Mouse (Mus musculus): ENCODE data around the gene Pde8b. TPM values are rescaled to one million over a fixed set of nuclear protein-coding genes. Genes with fewer than 3 reads are reported as not detected.
A peak's percentile ranks its signal among the peaks of the same experiment; 100 is the strongest.

The Pde8b gene
- polyA plus RNA-seq, 1 experiment from 2014 or later, result 2.5 TPM

GRCm38 (mm10) chr13:95040140-95040738, 209.9 kb downstream of the Pde8b start:
- Histone ChIP-seq H3K9ac (ENCODE audit: low read length) (no peak overlapping the region), H3K27ac (replicated peaks) (no peak overlapping the region), H3K4me3 (ENCODE audit: low read depth, low read length) (no peak overlapping the region), H3K4me2 (replicated peaks; ENCODE audit: low read depth) (no peak overlapping the region), H3K9me3 (ENCODE audit: control insufficient read depth, low read length) (no peaks in the 10 kb centered on the region), H3K36me3 (ENCODE audit: control insufficient read depth, insufficient read depth, low read length) (no peaks in the 10 kb centered on the region), H3K27me3 (ENCODE audit: control insufficient read depth, insufficient read depth, low read length) (no peaks in the 10 kb centered on the region), H3K4me1 (replicated peaks; ENCODE audit: control insufficient read depth, insufficient read depth) (no peaks in the 10 kb centered on the region)
- DNase-seq (ENCODE audit: low spot score), result no peak
- 79% methylated on average over 9 of the region's 9 CpGs for WGBS
- no peak for TF ChIP-seq CTCF (IDR thresholded peaks at IDR 0.05; ENCODE audit: low read depth)
- ATAC-seq (ENCODE audit: low FRiP score, low TSS enrichment), result no peak

GRCm38 (mm10) chr13:95038200-95038599, 211.9 kb downstream of the Pde8b start:
- DNase-seq (ENCODE audit: low spot score) (no peak), ATAC-seq (ENCODE audit: low FRiP score, low TSS enrichment) (no peak)
- Histone ChIP-seq H3K4me1 (replicated peaks; ENCODE audit: control insufficient read depth, insufficient read depth) (no peaks in the 10 kb centered on the region), H3K4me3 (ENCODE audit: low read depth, low read length) (no peak overlapping the region), H3K4me2 (replicated peaks; ENCODE audit: low read depth) (no peak overlapping the region), H3K27me3 (ENCODE audit: control insufficient read depth, insufficient read depth, low read length) (no peaks in the 10 kb centered on the region), H3K27ac (replicated peaks) (no peak overlapping the region), H3K36me3 (ENCODE audit: control insufficient read depth, insufficient read depth, low read length) (no peaks in the 10 kb centered on the region), H3K9me3 (ENCODE audit: control insufficient read depth, low read length) (no peaks in the 10 kb centered on the region), H3K9ac (ENCODE audit: low read length) (no peak overlapping the region)
- no peak for TF ChIP-seq CTCF (IDR thresholded peaks at IDR 0.05; ENCODE audit: low read depth)
- TF ChIP-seq EP300 (optimal IDR thresholded peaks at IDR 0.05), result no peak
- 32% methylated on average over 4 of the region's 4 CpGs for WGBS

GRCm38 (mm10) chr13:95034715-95035114, 215.4 kb downstream of the Pde8b start:
- Histone ChIP-seq H3K9me3 (ENCODE audit: control insufficient read depth, low read length) (no peaks in the 10 kb centered on the region), H3K4me3 (ENCODE audit: low read depth, low read length) (no peak overlapping the region), H3K27me3 (ENCODE audit: control insufficient read depth, insufficient read depth, low read length) (no peaks in the 10 kb centered on the region), H3K36me3 (ENCODE audit: control insufficient read depth, insufficient read depth, low read length) (no peaks in the 10 kb centered on the region), H3K4me2 (replicated peaks; ENCODE audit: low read depth) (no peak overlapping the region), H3K9ac (ENCODE audit: low read length) (no peak overlapping the region), H3K4me1 (replicated peaks; ENCODE audit: control insufficient read depth, insufficient read depth) (no peaks in the 10 kb centered on the region), H3K27ac (replicated peaks) (no peak overlapping the region)
- 60% methylated on average over 2 of the region's 2 CpGs for WGBS
- no peak for TF ChIP-seq EP300 (optimal IDR thresholded peaks at IDR 0.05)
- no peak for TF ChIP-seq CTCF (IDR thresholded peaks at IDR 0.05; ENCODE audit: low read depth)
- DNase-seq (ENCODE audit: low spot score) (no peak), ATAC-seq (ENCODE audit: low FRiP score, low TSS enrichment) (no peak)

- Histone ChIP-seq H3K27ac (replicated peaks) (no peak overlapping the region), H3K27me3 (ENCODE audit: control insufficient read depth, insufficient read depth, low read length) (no peaks in the 10 kb centered on the region), H3K9me3 (ENCODE audit: control insufficient read depth, low read length) (no peaks in the 10 kb centered on the region), H3K9ac (ENCODE audit: low read length) (no peak overlapping the region), H3K4me2 (replicated peaks; ENCODE audit: low read depth) (no peak overlapping the region), H3K4me1 (replicated peaks; ENCODE audit: control insufficient read depth, insufficient read depth) (no peaks in the 10 kb centered on the region), H3K4me3 (ENCODE audit: low read depth, low read length) (no peak overlapping the region), H3K36me3 (ENCODE audit: control insufficient read depth, insufficient read depth, low read length) (no peaks in the 10 kb centered on the region)
- 66% methylated on average over 9 of the region's 9 CpGs for WGBS
- DNase-seq (ENCODE audit: low spot score) (no peak), ATAC-seq (ENCODE audit: low FRiP score, low TSS enrichment) (no peak)
- TF ChIP-seq CTCF (IDR thresholded peaks at IDR 0.05; ENCODE audit: low read depth) (no peak), EP300 (optimal IDR thresholded peaks at IDR 0.05) (no peak)
Measured at GRCm38 (mm10) chr13:95034094-95034493, 216.0 kb downstream of the Pde8b start.

GRCm38 (mm10) chr13:95032973-95033372, 217.2 kb downstream of the Pde8b start:
- H3K4me1 ChIP-seq (replicated peaks; ENCODE audit: control insufficient read depth, insufficient read depth), result no peaks in the 10 kb centered on the region
- no peak overlapping the region for H3K9ac ChIP-seq (ENCODE audit: low read length)
- H3K27ac ChIP-seq (replicated peaks), result no peak overlapping the region
- peak; percentile 74 for ATAC-seq (ENCODE audit: low FRiP score, low TSS enrichment)
- DNase-seq (ENCODE audit: low spot score), result no peak
- H3K27me3 ChIP-seq (ENCODE audit: control insufficient read depth, insufficient read depth, low read length), result no peaks in the 10 kb centered on the region
- 77% methylated on average over 6 of the region's 6 CpGs for WGBS
- no peak for TF ChIP-seq CTCF (IDR thresholded peaks at IDR 0.05; ENCODE audit: low read depth)
- TF ChIP-seq EP300 (optimal IDR thresholded peaks at IDR 0.05), result no peak
- no peaks in the 10 kb centered on the region for H3K9me3 ChIP-seq (ENCODE audit: control insufficient read depth, low read length)
- no peak overlapping the region for H3K4me2 ChIP-seq (replicated peaks; ENCODE audit: low read depth)
- H3K36me3 ChIP-seq (ENCODE audit: control insufficient read depth, insufficient read depth, low read length), result peaks cover 4% of the 10 kb centered on the region; the same call in 1 of the 2 replicates
- H3K4me3 ChIP-seq (ENCODE audit: low read depth, low read length), result no peak overlapping the region

GRCm38 (mm10) chr13:95032127-95032831, 217.9 kb downstream of the Pde8b start:
- Histone ChIP-seq H3K4me2 (replicated peaks; ENCODE audit: low read depth) (no peak overlapping the region), H3K9me3 (ENCODE audit: control insufficient read depth, low read length) (no peaks in the 10 kb centered on the region), H3K4me3 (ENCODE audit: low read depth, low read length) (no peak overlapping the region), H3K4me1 (replicated peaks; ENCODE audit: control insufficient read depth, insufficient read depth) (no peaks in the 10 kb centered on the region), H3K36me3 (ENCODE audit: control insufficient read depth, insufficient read depth, low read length) (peaks cover 5% of the 10 kb centered on the region; the same call in 1 of the 2 replicates), H3K27me3 (ENCODE audit: control insufficient read depth, insufficient read depth, low read length) (no peaks in the 10 kb centered on the region), H3K9ac (ENCODE audit: low read length) (no peak overlapping the region), H3K27ac (replicated peaks) (no peak overlapping the region)
- 78% methylated on average over 17 of the region's 17 CpGs for WGBS
- DNase-seq (ENCODE audit: low spot score) (no peak), ATAC-seq (ENCODE audit: low FRiP score, low TSS enrichment) (no peak)
- no peak for TF ChIP-seq EP300 (optimal IDR thresholded peaks at IDR 0.05)
- TF ChIP-seq CTCF (IDR thresholded peaks at IDR 0.05; ENCODE audit: low read depth), result no peak

Measured in stomach, postnatal 0 days (tissue).